Comparison of ENCODE assay signal across 11 mouse cellular contexts in genomic region chr4:46073736-46074135, GRCm38 (mm10). TPM values are rescaled to one million over a fixed set of nuclear protein-coding genes. Genes with fewer than 3 reads are reported as not detected.
DNase-seq lines count a peak whose midpoint lies in the region; ATAC-seq and TF ChIP-seq lines count a peak whose summit lies in the region.
"Had no signal": no experiment of that assay in that cellular context is flagged by ENCODE, and none has a peak within 500 bp of the region (broad histone marks: within the 10 kb centered on the region; RNA-seq: fewer than 3 reads in every experiment).

No protein-coding gene starts in this region.

- no peak for TF ChIP-seq CTCF in gastrocnemius, adult 2 months (IDR thresholded peaks at IDR 0.05)
- no peak for TF ChIP-seq CTCF in heart, adult 2 months (IDR thresholded peaks at IDR 0.05)

- TF ChIP-seq POLR2A in heart, adult 2 months (IDR thresholded peaks at IDR 0.05; ENCODE audit: insufficient read depth, low read depth, low read length): 0 out of 2 replicates have a peak, but pooled peaks have one; percentile 14

- H3K4me3 ChIP-seq in gastrocnemius, adult 2 months: no peak overlapping the region
- no peak overlapping the region for H3K4me3 ChIP-seq in heart, adult 2 months
- no peak overlapping the region for H3K4me3 ChIP-seq in hindbrain, embryonic 12.5 days
- H3K4me3 ChIP-seq: forebrain, embryonic 13.5 days had no signal

- H3K9me3 ChIP-seq in hindbrain, embryonic 12.5 days (replicated peaks): no peaks in the 10 kb centered on the region
- H3K9me3 ChIP-seq: forebrain, embryonic 13.5 days had no signal

- ATAC-seq in hindbrain, embryonic 12.5 days (ENCODE audit: low FRiP score): no peak
- ATAC-seq: forebrain, embryonic 13.5 days had no signal

- TF ChIP-seq EP300 in heart, adult 2 months (IDR thresholded peaks at IDR 0.05; ENCODE audit: insufficient read depth, low read depth, low read length): peak; percentile 67; the same call in 1 of the 2 replicates

- peaks cover 6% of the 10 kb centered on the region for H3K36me3 ChIP-seq in heart, adult 2 months (ENCODE audit: control insufficient read depth, insufficient read depth, low read length)
- H3K36me3 ChIP-seq in hindbrain, embryonic 12.5 days: no peaks in the 10 kb centered on the region

- H3K4me2 ChIP-seq in hindbrain, embryonic 12.5 days (replicated peaks): no peak overlapping the region
- H3K4me2 ChIP-seq: forebrain, embryonic 13.5 days had no signal

- WGBS in heart, adult 2 months: 28% methylated on average over 4 of the region's 4 CpGs
- 64% methylated on average over 4 of the region's 4 CpGs for WGBS in hindbrain, embryonic 12.5 days

- 0 out of 2 replicates have a peak, but pooled peaks cover 1% of the 10 kb centered on the region for H3K79me2 ChIP-seq in heart, adult 2 months (replicated peaks; ENCODE audit: control insufficient read depth, insufficient read depth, low read length)

- H3K4me1 ChIP-seq in heart, adult 2 months (ENCODE audit: control insufficient read depth, insufficient read depth, low read length): peaks cover 9% of the 10 kb centered on the region
- 0 out of 2 replicates have a peak, but pooled peaks cover 5% of the 10 kb centered on the region for H3K4me1 ChIP-seq in hindbrain, embryonic 12.5 days

- H3K9ac ChIP-seq in heart, adult 2 months (ENCODE audit: low read depth, low read length): no peak overlapping the region
- H3K9ac ChIP-seq in hindbrain, embryonic 12.5 days: no peak overlapping the region
- H3K9ac ChIP-seq: forebrain, embryonic 13.5 days had no signal

- no peaks in the 10 kb centered on the region for H3K27me3 ChIP-seq in heart, adult 2 months (ENCODE audit: control insufficient read depth, insufficient read depth, low read length)
- H3K27me3 ChIP-seq in hindbrain, embryonic 12.5 days: no peaks in the 10 kb centered on the region
- H3K27me3 ChIP-seq: CH12.LX; forebrain, embryonic 13.5 days had no signal

- H3K27ac ChIP-seq in gastrocnemius, adult 2 months: peak overlapping the region; percentile 51
- peak overlapping the region; percentile 45; the same call in 1 of the 2 replicates for H3K27ac ChIP-seq in heart, adult 2 months
- H3K27ac ChIP-seq in hindbrain, embryonic 12.5 days: no peak overlapping the region
- H3K27ac ChIP-seq: forebrain, embryonic 13.5 days had no signal

- peak; percentile 61 for DNase-seq in gastrocnemius, adult 2 months
- DNase-seq in gastrocnemius, postnatal 36 days: no peak
- peak; percentile 90 for DNase-seq in brain, adult 2 months (ENCODE audit: low read depth, low spot score)
- DNase-seq in heart, adult 2 months: peak; percentile 56 to 66
- DNase-seq in lung, postnatal 14 days: peak; percentile 17
- no peak for DNase-seq in gastrocnemius, postnatal 10 days
- no peak for DNase-seq in urinary bladder, postnatal 25 days (ENCODE audit: low spot score)
- DNase-seq: kidney, postnatal 14 days had no signal

- intact Hi-C loops in gastrocnemius, adult 2 months (cut with DNase I): no loop called here
- intact Hi-C loops in gastrocnemius, postnatal 36 days (cut with DNase I): no loop called here
- intact Hi-C loops in heart, adult 2 months (cut with DNase I): no loop called here

RNA-seq across cellular contexts. Expression of gene Tmod1, which starts 35.0 kb away (rescaled TPM):
- 100 to 1,000 TPM; 173 to 208 TPM for total RNA-seq in gastrocnemius, adult 2 months (2021)
- total RNA-seq in gastrocnemius, postnatal 36 days (2021): 100 to 1,000 TPM; 199 to 210 TPM
- 100 to 1,000 TPM; 250 to 264 TPM for total RNA-seq in heart, adult 2 months (2021)
- 142 and 220 TPM in 2 replicates for polyA plus RNA-seq in heart, adult 2 months (2012; rRNA removed)
- total RNA-seq in gastrocnemius, postnatal 10 days (2021): 100 to 1,000 TPM; 251 to 256 TPM
- polyA plus RNA-seq in hindbrain, embryonic 12.5 days (2016; fragmentation: Nextera tagmentation; extraction: Ambion mirVana): 4.8 and 5.1 TPM in 2 replicates

Comparison
In these comparisons a context has a peak if more than half of its experiments do, and no peak if none do; other contexts are left out.
1. DNase-seq: peak in gastrocnemius, adult 2 months (single experiment), brain, adult 2 months (single experiment), heart, adult 2 months (2 of 2) and lung, postnatal 14 days (single experiment); none in gastrocnemius, postnatal 36 days (0 of 2), gastrocnemius, postnatal 10 days (single experiment) and urinary bladder, postnatal 25 days (single experiment).